Mouse (Mus musculus) neutrophil, adult 65 days (primary cell): Measurements from ENCODE around the gene Erich4. TPM values are rescaled to one million over a fixed set of nuclear protein-coding genes. Genes with fewer than 3 reads are reported as not detected.

Experiments
- total RNA-seq: library from RNA; stranded (reverse); gene quantifications from 2 replicates; pipeline ENCODE4 v1.2.4, GENCODE M21; 2023

Erich4 gene
- total RNA-seq = not detected in 2 replicates

GRCm38 (mm10) chr7:25615706-25616011 is at the start of gene Erich4:
Gene Erich4, minus strand, starts transcription at chr7:25615892.

DNA sequence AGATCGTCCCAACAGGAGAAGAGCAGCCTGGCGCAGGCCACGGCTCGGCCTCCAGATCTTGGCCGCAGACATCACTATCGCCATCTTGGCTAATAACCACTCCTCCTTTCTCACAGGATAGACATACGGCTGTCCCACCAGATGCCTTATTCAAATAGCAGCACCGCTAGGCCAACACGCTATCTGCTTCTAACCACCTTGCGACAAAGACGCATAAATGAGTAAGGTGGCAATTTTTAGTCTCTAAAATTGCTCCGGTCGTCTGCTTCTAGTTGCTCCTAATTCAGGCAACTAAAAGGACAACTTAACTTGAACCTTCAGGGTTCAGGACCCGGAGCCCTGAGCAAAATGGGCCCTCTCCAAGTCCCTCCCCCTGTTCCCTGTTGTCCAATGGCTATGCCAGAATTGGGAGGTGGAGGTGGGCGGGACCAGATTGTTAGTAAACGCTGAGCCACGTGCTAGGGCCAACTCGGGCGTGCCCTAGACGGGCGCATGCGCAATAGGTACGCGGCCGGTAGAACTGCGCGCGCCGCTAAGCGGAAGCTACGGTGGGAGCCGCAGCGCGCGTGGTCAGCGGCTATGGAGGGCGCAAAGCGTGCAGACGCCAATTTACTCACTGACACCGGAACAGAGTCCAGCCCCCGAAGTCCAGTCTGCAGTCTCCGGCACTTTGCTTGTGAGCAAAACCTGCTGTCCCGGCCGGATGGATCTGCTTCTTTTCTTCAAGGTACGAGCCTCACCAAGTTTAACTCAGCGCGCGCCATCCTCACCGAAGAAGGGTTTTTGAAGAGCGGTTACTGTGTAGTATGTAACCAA is 43.2 kb upstream of the Erich4 start, which contains the start of the genes Bckdha and Exosc5:
TSS of gene Bckdha (minus strand) at position 325 of the 816 bp plus-strand sequence.
TSS of gene Exosc5 (plus strand) at position 508 of the 816 bp plus-strand sequence.

DNA sequence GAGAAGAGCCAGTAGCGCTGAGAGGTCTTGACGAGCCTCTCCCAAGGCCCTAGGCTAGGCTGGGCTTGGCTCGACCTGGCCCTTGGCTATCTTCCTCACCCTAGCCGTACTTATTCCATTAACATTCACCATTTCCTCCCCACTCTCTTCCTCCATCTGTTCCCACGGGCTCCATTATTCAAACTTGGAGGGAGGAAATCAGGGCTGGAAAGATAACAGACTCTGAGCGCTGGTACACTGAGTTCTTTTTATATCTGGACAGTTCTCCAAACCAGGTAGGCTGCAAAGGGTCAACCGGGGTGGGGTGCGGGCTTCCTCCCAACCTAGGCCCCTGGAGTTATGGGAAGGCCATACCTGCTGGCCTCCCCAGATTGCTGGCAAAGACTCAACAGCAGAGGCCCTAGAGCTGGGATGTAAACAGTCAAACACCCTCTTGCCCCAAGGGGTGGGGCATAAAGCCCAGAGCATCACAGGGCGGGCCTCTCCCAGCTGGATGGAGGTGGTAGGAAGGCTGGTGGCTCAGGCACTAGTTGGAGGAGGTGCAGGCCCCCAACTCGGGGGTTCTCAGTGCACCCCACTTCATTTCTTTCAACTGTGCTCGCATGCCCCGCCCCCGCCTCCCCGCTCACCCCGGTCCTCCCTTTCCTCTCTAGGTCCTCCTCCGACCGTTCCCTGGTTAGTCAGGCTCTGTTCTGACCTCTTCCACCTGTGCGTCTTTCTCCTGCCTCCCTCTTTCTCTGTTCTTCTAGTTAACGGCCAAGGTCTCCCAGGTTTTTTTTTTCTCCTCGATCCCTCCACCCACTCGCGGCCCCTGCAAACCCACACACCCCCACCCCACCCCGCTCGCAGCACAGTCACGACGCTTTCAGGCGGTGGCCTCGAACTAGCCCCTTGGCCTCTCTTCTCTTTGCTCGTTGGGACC is 11.1 kb upstream of the Erich4 start, which contains the start of gene B3gnt8:
TSS of gene B3gnt8 (plus strand) at position 146 of the 922 bp plus-strand sequence.

DNA sequence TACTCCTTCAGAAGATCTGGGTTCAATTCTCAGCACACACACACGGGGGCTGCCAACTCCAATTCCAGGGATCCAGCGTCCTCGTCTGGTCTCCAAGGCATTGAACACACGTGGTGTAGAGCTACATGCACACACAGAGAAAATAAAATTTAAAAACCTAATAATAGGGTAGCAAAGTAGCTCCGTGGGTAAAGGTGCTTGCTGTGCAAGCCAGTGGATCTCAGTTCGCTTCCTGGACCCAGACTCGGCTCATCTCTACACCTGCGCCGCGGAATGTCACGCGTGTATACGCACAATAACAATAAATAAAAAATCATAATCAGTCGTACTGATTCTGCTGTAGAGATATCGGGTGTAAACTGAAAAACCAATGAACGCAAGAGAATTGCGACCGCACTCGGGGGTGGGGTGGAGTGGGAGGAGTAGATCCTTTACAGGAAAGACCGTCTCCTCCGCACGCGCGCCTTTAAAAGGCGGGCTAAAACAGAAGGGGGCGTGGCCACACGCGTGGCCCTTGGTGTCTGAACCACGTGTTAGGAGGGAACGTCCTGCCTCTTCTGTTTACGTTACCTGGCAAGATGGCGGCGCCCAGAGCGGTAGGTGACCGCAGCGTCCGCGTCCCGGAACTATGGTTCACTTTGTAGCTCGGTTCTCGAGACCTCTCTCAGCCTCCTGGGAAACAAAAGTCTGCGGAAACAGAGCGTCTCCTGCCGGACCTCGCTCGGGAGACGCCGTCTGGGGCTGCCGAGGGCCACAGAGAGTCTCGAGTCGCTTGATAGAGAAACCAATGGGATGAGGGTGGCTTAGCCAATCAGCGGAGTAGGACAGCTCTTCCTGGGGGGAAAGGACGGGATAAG is 3.4 kb upstream of the Erich4 start, which contains the start of gene Dmac2:
TSS of gene Dmac2 (plus strand) at position 550 of the 857 bp plus-strand sequence.

Other genes with a start within 250 kb of the Erich4 start
- not detected in 2 replicates for gene Cnfn, start 246.2 kb downstream of the Erich4 start, total RNA-seq
- gene Lipe, start 217.2 kb downstream of the Erich4 start, total RNA-seq = 49.2 and 51.6 TPM in 2 replicates
- not detected in 2 replicates for gene Cxcl17, start 203.0 kb downstream of the Erich4 start, total RNA-seq
- gene Ceacam1, start 138.3 kb downstream of the Erich4 start, total RNA-seq = 225 and 283 TPM in 2 replicates
- gene Ceacam2, start 76.0 kb downstream of the Erich4 start, total RNA-seq = 31.1 and 36.1 TPM in 2 replicates
- 22.0 and 31.8 TPM in 2 replicates for gene Dmac2, start 3.5 kb upstream of the Erich4 start, total RNA-seq
- gene B3gnt8, start 10.8 kb upstream of the Erich4 start, total RNA-seq = 14.4 and 15.7 TPM in 2 replicates
- gene Bckdha, start 43.1 kb upstream of the Erich4 start, total RNA-seq = 32.4 and 39.2 TPM in 2 replicates
- gene Exosc5, start 43.3 kb upstream of the Erich4 start, total RNA-seq = 22.3 and 26.5 TPM in 2 replicates
- gene Tmem91, start 59.3 kb upstream of the Erich4 start, total RNA-seq = 1.3 TPM in 1 of 2 replicates, not detected in the other
- 25.7 and 26.9 TPM in 2 replicates for gene B9d2, start 64.9 kb upstream of the Erich4 start, total RNA-seq
- 140 and 147 TPM in 2 replicates for gene Tgfb1, start 71.1 kb upstream of the Erich4 start, total RNA-seq
- 72.3 and 86.5 TPM in 2 replicates for gene Ccdc97, start 103.2 kb upstream of the Erich4 start, total RNA-seq
- gene Hnrnpul1, start 138.9 kb upstream of the Erich4 start, total RNA-seq = 210 and 238 TPM in 2 replicates
- 1.1 and 2.0 TPM in 2 replicates for gene Axl, start 172.8 kb upstream of the Erich4 start, total RNA-seq
- gene Cyp2s1, start 201.0 kb upstream of the Erich4 start, total RNA-seq = not detected in 2 replicates